Mouse (Mus musculus): ENCODE measurements around the gene Fbxl17.

DNA sequence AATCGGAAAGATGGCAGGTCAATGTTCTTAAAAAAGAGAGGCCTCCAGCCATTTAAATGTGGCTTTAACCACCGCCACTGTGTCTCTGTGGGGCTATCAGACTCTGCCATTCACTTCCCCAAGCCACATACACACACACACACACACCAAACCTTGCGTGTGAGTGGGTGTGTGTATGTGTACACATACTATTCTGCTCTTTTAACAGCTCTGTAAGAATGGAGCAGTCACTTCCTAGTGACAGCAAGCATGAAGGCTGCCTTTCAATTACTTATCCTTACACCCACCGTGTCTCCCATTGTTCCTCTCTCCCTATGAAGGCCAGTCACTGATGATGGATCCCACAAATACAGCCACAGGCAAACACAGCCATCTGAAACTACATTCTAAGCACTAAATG is 54.6 kb downstream of the Fbxl17 start:
- no peak for TF ChIP-seq POLR2A (IDR thresholded peaks at IDR 0.05; ENCODE audit: insufficient read length, low read depth)
- no peak for TF ChIP-seq USF1 (IDR thresholded peaks at IDR 0.05; ENCODE audit: low read depth)
- no peak for TF ChIP-seq CEBPB (IDR thresholded peaks at IDR 0.05; ENCODE audit: insufficient read depth, poor library complexity, severe bottlenecking)
- TF ChIP-seq TCF12 (IDR thresholded peaks at IDR 0.05; ENCODE audit: insufficient read depth, poor library complexity, severe bottlenecking): no peak
- TF ChIP-seq E2F4 (IDR thresholded peaks at IDR 0.05; ENCODE audit: insufficient read depth): no peak
- no peak for TF ChIP-seq MYOD1 (IDR thresholded peaks at IDR 0.05; ENCODE audit: control insufficient read depth in 1 of 3, insufficient read length in 2 of 3, low read depth in 2 of 3)
- TF ChIP-seq REST (IDR thresholded peaks at IDR 0.05; ENCODE audit: insufficient read depth, insufficient read length): no peak
- no peak for TF ChIP-seq TCF3 (IDR thresholded peaks at IDR 0.05; ENCODE audit: insufficient read length, low read depth)
- TF ChIP-seq MYOG (IDR thresholded peaks at IDR 0.05; ENCODE audit: control insufficient read depth in 1 of 3, insufficient read depth in 1 of 3, insufficient read length in 2 of 3, low read depth in 2 of 3): no peak
- TF ChIP-seq SRF (IDR thresholded peaks at IDR 0.05; ENCODE audit: control insufficient read depth, insufficient read length, low read depth): no peak
- no peak for TF ChIP-seq MAX (IDR thresholded peaks at IDR 0.05; ENCODE audit: low read depth)

Measured in myocyte (in vitro differentiated cells).